14 mouse cellular contexts compared by ENCODE assay signal in genomic region chr5:66922582-66922981, GRCm38 (mm10).
DNase-seq lines count a peak whose midpoint lies in the region; ATAC-seq and TF ChIP-seq lines count a peak whose summit lies in the region.
"Had no signal": no experiment of that assay in that cellular context is flagged by ENCODE, and none has a peak within 500 bp of the region (broad histone marks: within the 10 kb centered on the region; RNA-seq: fewer than 3 reads in every experiment).

No protein-coding gene starts in this region.

- no peak for TF ChIP-seq CTCF in kidney, adult 2 months (conservative IDR thresholded peaks at IDR 0.05; ENCODE audit: insufficient read depth, insufficient read length, low read depth, low read length)

- WGBS in kidney, adult 2 months = 37% methylated on average over 5 of the region's 5 CpGs
- 85% methylated on average over 5 of the region's 5 CpGs for WGBS in limb, embryonic 10.5 days
- WGBS in forebrain, embryonic 16.5 days = 67% methylated on average over 5 of the region's 5 CpGs

- H3K9me3 ChIP-seq in limb, embryonic 10.5 days (replicated peaks) = no peaks in the 10 kb centered on the region
- no peaks in the 10 kb centered on the region for H3K9me3 ChIP-seq in forebrain, embryonic 16.5 days (ENCODE audit: control insufficient read depth, low read length)
- H3K9me3 ChIP-seq: heart, embryonic 13.5 days had no signal

- DNase-seq in kidney, adult 2 months = peak; percentile 87
- DNase-seq in kidney, postnatal 4 days = no peak
- DNase-seq in adrenal gland, postnatal 36 days = peak; percentile 55 to 56
- DNase-seq in cerebellum, postnatal 14 days = peak; percentile 32 to 44
- no peak for DNase-seq in limb, embryonic 10.5 days (ENCODE audit: low spot score)
- no peak for DNase-seq in adipocyte (ENCODE audit: low spot score)
- no peak for DNase-seq in frontal cortex, postnatal 14 days (ENCODE audit: low spot score in 2 of 2)
- DNase-seq: embryo, embryonic 11 days; gastrocnemius, adult 2 months; left cerebral cortex, postnatal 4 days; lung, embryonic 14.5 days; thymus, postnatal 4 days had no signal

- no peaks in the 10 kb centered on the region for H3K36me3 ChIP-seq in kidney, adult 2 months (ENCODE audit: control insufficient read depth, insufficient read depth, low read length)
- no peaks in the 10 kb centered on the region for H3K36me3 ChIP-seq in limb, embryonic 10.5 days
- no peaks in the 10 kb centered on the region for H3K36me3 ChIP-seq in forebrain, embryonic 16.5 days (ENCODE audit: control insufficient read depth, insufficient read depth)
- H3K36me3 ChIP-seq: heart, embryonic 13.5 days had no signal

- no peak overlapping the region for H3K4me2 ChIP-seq in forebrain, embryonic 16.5 days (ENCODE audit: low read length)
- H3K4me2 ChIP-seq: heart, embryonic 13.5 days; lung, embryonic 14.5 days had no signal

- TF ChIP-seq POLR2A in kidney, adult 2 months (IDR thresholded peaks at IDR 0.05; ENCODE audit: low read depth, low read length) = no peak

- no peaks in the 10 kb centered on the region for H3K27me3 ChIP-seq in kidney, adult 2 months (replicated peaks; ENCODE audit: control insufficient read depth, insufficient read depth, low read length)
- no peaks in the 10 kb centered on the region for H3K27me3 ChIP-seq in limb, embryonic 10.5 days (ENCODE audit: low read depth, poor library complexity, severe bottlenecking)
- no peaks in the 10 kb centered on the region for H3K27me3 ChIP-seq in forebrain, embryonic 16.5 days (replicated peaks; ENCODE audit: control insufficient read depth, insufficient read depth, low read length)

- H3K4me1 ChIP-seq in kidney, adult 2 months (ENCODE audit: control insufficient read depth, insufficient read depth, low read length) = peaks cover 13% of the 10 kb centered on the region; the same call in 1 of the 2 replicates
- peaks cover 37% of the 10 kb centered on the region for H3K4me1 ChIP-seq in limb, embryonic 10.5 days
- H3K4me1 ChIP-seq in forebrain, embryonic 16.5 days (replicated peaks; ENCODE audit: control insufficient read depth, insufficient read depth, low read length) = peaks cover 12% of the 10 kb centered on the region

- peak overlapping the region; percentile 86 for H3K27ac ChIP-seq in kidney, adult 2 months (ENCODE audit: insufficient read depth, low read depth, low read length)
- 0 out of 2 replicates have a peak overlapping the region, but pooled peaks have one; percentile 6 for H3K27ac ChIP-seq in limb, embryonic 10.5 days
- H3K27ac ChIP-seq in forebrain, embryonic 16.5 days (ENCODE audit: low read length) = no peak overlapping the region
- H3K27ac ChIP-seq: gastrocnemius, adult 2 months; heart, embryonic 13.5 days had no signal

- no peak for ATAC-seq in forebrain, embryonic 16.5 days

- no peak overlapping the region for H3K4me3 ChIP-seq in kidney, adult 2 months (ENCODE audit: insufficient read depth, low read depth, low read length)
- H3K4me3 ChIP-seq in limb, embryonic 10.5 days = no peak overlapping the region
- H3K4me3 ChIP-seq in forebrain, embryonic 16.5 days (replicated peaks; ENCODE audit: low read length) = no peak overlapping the region
- H3K4me3 ChIP-seq: gastrocnemius, adult 2 months; heart, embryonic 13.5 days had no signal

- no peak overlapping the region for H3K9ac ChIP-seq in forebrain, embryonic 16.5 days (replicated peaks; ENCODE audit: low read depth, low read length)
- H3K9ac ChIP-seq: heart, embryonic 13.5 days; lung, embryonic 14.5 days had no signal

Comparison
In these comparisons a context has a peak if more than half of its experiments do, and no peak if none do; other contexts are left out.
1. DNase-seq: peak in kidney, adult 2 months (single experiment), adrenal gland, postnatal 36 days (2 of 2) and cerebellum, postnatal 14 days (2 of 2); none in kidney, postnatal 4 days (0 of 2), limb, embryonic 10.5 days (single experiment), adipocyte (single experiment) and frontal cortex, postnatal 14 days (0 of 2).